Mouse (Mus musculus) limb, embryonic 10.5 days (tissue): ENCODE data around the gene Pik3r2. TPM values are rescaled to one million over a fixed set of nuclear protein-coding genes. Genes with fewer than 3 reads are reported as not detected.

ENCODE experiments used
- microRNA-seq: library from miRNA; unstranded; fragments of <30 nt; microRNA quantifications from one replicate; pipeline ENCODE4, GENCODE M21; 2017
- polyA plus RNA-seq: library from polyadenylated mRNA; unstranded; fragments of >200 nt; fragmentation: Nextera tagmentation; extraction: Ambion mirVana; gene quantifications from 2 replicates; pipeline ENCODE4 v1.2.1, GENCODE M21; 2016

The Pik3r2 gene
- polyA plus RNA-seq, 1 experiment from 2014 or later = 100 TPM

Small RNAs within 50 kb of the gene (microRNA-seq; reads per million reads assigned to microRNA genes)
- gene Mir7240 = not detected

Other genes starting within 250 kb of the Pik3r2 start
- 297 and 310 TPM in 2 replicates for gene Fkbp8, start 249.0 kb downstream of the Pik3r2 start, polyA plus RNA-seq
- 45.4 and 46.6 TPM in 2 replicates for gene Kxd1, start 248.8 kb downstream of the Pik3r2 start, polyA plus RNA-seq
- gene Ell, start 237.3 kb downstream of the Pik3r2 start, polyA plus RNA-seq = 20.9 and 26.1 TPM in 2 replicates
- 214 and 225 TPM in 2 replicates for gene Isyna1, start 182.3 kb downstream of the Pik3r2 start, polyA plus RNA-seq
- gene Ssbp4, start 167.8 kb downstream of the Pik3r2 start, polyA plus RNA-seq = 164 and 182 TPM in 2 replicates
- gene Lrrc25, start 160.6 kb downstream of the Pik3r2 start, polyA plus RNA-seq = 0.38 and 0.64 TPM in 2 replicates
- not detected in 2 replicates for gene Gdf15, start 144.3 kb downstream of the Pik3r2 start, polyA plus RNA-seq
- gene Pgpep1, start 116.3 kb downstream of the Pik3r2 start, polyA plus RNA-seq = 44.7 and 45.0 TPM in 2 replicates
- gene Lsm4, start 103.5 kb downstream of the Pik3r2 start, polyA plus RNA-seq = 405 and 438 TPM in 2 replicates
- gene Jund, start 77.8 kb downstream of the Pik3r2 start, polyA plus RNA-seq = 69.0 and 80.6 TPM in 2 replicates
- not detected in 2 replicates for gene Iqcn, start 73.3 kb downstream of the Pik3r2 start, polyA plus RNA-seq
- not detected in 2 replicates for gene Gm3336, start 58.2 kb downstream of the Pik3r2 start, polyA plus RNA-seq
- gene Pde4c, start 53.0 kb downstream of the Pik3r2 start, polyA plus RNA-seq = 0.10 and 0.25 TPM in 2 replicates
- gene Rab3a, start 22.0 kb downstream of the Pik3r2 start, polyA plus RNA-seq = 7.1 and 10.8 TPM in 2 replicates
- gene Mpv17l2, start 15.8 kb downstream of the Pik3r2 start, polyA plus RNA-seq = 25.2 and 29.9 TPM in 2 replicates
- 12.7 and 17.1 TPM in 2 replicates for gene Mast3, start 28.3 kb upstream of the Pik3r2 start, polyA plus RNA-seq
- gene Il12rb1, start 31.7 kb upstream of the Pik3r2 start, polyA plus RNA-seq = not detected in 2 replicates
- 4.4 and 5.0 TPM in 2 replicates for gene Arrdc2, start 63.0 kb upstream of the Pik3r2 start, polyA plus RNA-seq
- gene Kcnn1, start 86.5 kb upstream of the Pik3r2 start, polyA plus RNA-seq = 2.8 and 4.0 TPM in 2 replicates
- gene Ccdc124, start 97.2 kb upstream of the Pik3r2 start, polyA plus RNA-seq = 174 and 187 TPM in 2 replicates
- gene Slc5a5, start 116.0 kb upstream of the Pik3r2 start, polyA plus RNA-seq = 0.16 and 0.23 TPM in 2 replicates
- gene Rpl18a, start 120.7 kb upstream of the Pik3r2 start, polyA plus RNA-seq = 3,636 and 3,729 TPM in 2 replicates
- 67.8 and 71.4 TPM in 2 replicates for gene Map1s, start 129.2 kb upstream of the Pik3r2 start, polyA plus RNA-seq